Mouse (Mus musculus): ENCODE measurements around the gene Rsg1. TPM values are rescaled to one million over a fixed set of nuclear protein-coding genes. Genes with fewer than 3 reads are reported as not detected.

Gene Rsg1
- polyA plus RNA-seq (2015; fragmentation: Nextera tagmentation; extraction: Ambion mirVana), result 6.8 and 7.7 TPM in 2 replicates

GRCm38 (mm10) chr4:141213770-141214336, at the start of gene Rsg1:
Rsg1 (plus strand) TSS chr4:141213956.

GRCm38 (mm10) chr4:141239388-141240125, 25.8 kb downstream of the Rsg1 start, which contains the start of gene Arhgef19:
Arhgef19 (plus strand) TSS chr4:141239499.

Other genes with a start within 250 kb of the Rsg1 start
- 176 and 204 TPM in 2 replicates for gene Atp13a2, start 227.1 kb upstream of the Rsg1 start, polyA plus RNA-seq (2015; fragmentation: Nextera tagmentation; extraction: Ambion mirVana)
- gene Mfap2, start 203.5 kb upstream of the Rsg1 start, polyA plus RNA-seq (2015; fragmentation: Nextera tagmentation; extraction: Ambion mirVana), result 137 and 164 TPM in 2 replicates
- 3.4 TPM in 2 replicates for gene Crocc, start 153.4 kb upstream of the Rsg1 start, polyA plus RNA-seq (2015; fragmentation: Nextera tagmentation; extraction: Ambion mirVana)
- gene Necap2, start 135.6 kb upstream of the Rsg1 start, polyA plus RNA-seq (2015; fragmentation: Nextera tagmentation; extraction: Ambion mirVana), result 56.6 and 57.3 TPM in 2 replicates
- 1.8 and 1.9 TPM in 2 replicates for gene Spata21, start 125.6 kb upstream of the Rsg1 start, polyA plus RNA-seq (2015; fragmentation: Nextera tagmentation; extraction: Ambion mirVana)
- 17.0 and 17.4 TPM in 2 replicates for gene Szrd1, start 74.2 kb upstream of the Rsg1 start, polyA plus RNA-seq (2015; fragmentation: Nextera tagmentation; extraction: Ambion mirVana)
- gene Fbxo42, start 66.0 kb upstream of the Rsg1 start, polyA plus RNA-seq (2015; fragmentation: Nextera tagmentation; extraction: Ambion mirVana), result 17.6 and 18.1 TPM in 2 replicates
- gene Arhgef19, start 25.5 kb downstream of the Rsg1 start, polyA plus RNA-seq (2015; fragmentation: Nextera tagmentation; extraction: Ambion mirVana), result 2.4 and 2.9 TPM in 2 replicates
- gene Epha2, start 87.3 kb downstream of the Rsg1 start, polyA plus RNA-seq (2015; fragmentation: Nextera tagmentation; extraction: Ambion mirVana), result 0.45 and 0.59 TPM in 2 replicates
- gene Fam131c, start 154.3 kb downstream of the Rsg1 start, polyA plus RNA-seq (2015; fragmentation: Nextera tagmentation; extraction: Ambion mirVana), result 54.6 and 64.8 TPM in 2 replicates
- 0.08 TPM in 1 of 2 replicates, not detected in the other for gene Clcnka, start 184.8 kb downstream of the Rsg1 start, polyA plus RNA-seq (2015; fragmentation: Nextera tagmentation; extraction: Ambion mirVana)
- gene Clcnkb, start 202.1 kb downstream of the Rsg1 start, polyA plus RNA-seq (2015; fragmentation: Nextera tagmentation; extraction: Ambion mirVana), result not detected in 2 replicates
- 0.05 and 0.22 TPM in 2 replicates for gene Hspb7, start 206.8 kb downstream of the Rsg1 start, polyA plus RNA-seq (2015; fragmentation: Nextera tagmentation; extraction: Ambion mirVana)
- 0.68 and 0.96 TPM in 2 replicates for gene Srarp, start 222.1 kb downstream of the Rsg1 start, polyA plus RNA-seq (2015; fragmentation: Nextera tagmentation; extraction: Ambion mirVana)
- gene Zbtb17, start 230.7 kb downstream of the Rsg1 start, polyA plus RNA-seq (2015; fragmentation: Nextera tagmentation; extraction: Ambion mirVana), result 23.1 and 24.6 TPM in 2 replicates